Mouse (Mus musculus): ENCODE measurements around the gene Tigar. TPM values are rescaled to one million over a fixed set of nuclear protein-coding genes. Genes with fewer than 3 reads are reported as not detected.

The Tigar gene
- total and polyA plus RNA-seq, 2 experiments = 2.4 to 4.2 TPM

GRCm38 (mm10) chr6:127106189-127106588, 3.2 kb downstream of the Tigar start:
- DNase-seq (ENCODE audit: extremely low read depth, low read depth, low spot score) = no peak
- H3K79me2 ChIP-seq (ENCODE audit: control insufficient read depth, insufficient read depth, low read length) = peaks cover 5% of the 10 kb centered on the region; the same call in 1 of the 2 replicates
- H3K4me1 ChIP-seq (ENCODE audit: control insufficient read depth, insufficient read depth, low read length) = peaks cover 11% of the 10 kb centered on the region; the same call in 1 of the 2 replicates
- H3K36me3 ChIP-seq (ENCODE audit: control insufficient read depth, insufficient read depth, low read length) = peaks cover 7% of the 10 kb centered on the region
- TF ChIP-seq CTCF (IDR thresholded peaks at IDR 0.05; ENCODE audit: low read depth, low read length) = no peak
- no peak for TF ChIP-seq POLR2A (IDR thresholded peaks at IDR 0.05; ENCODE audit: extremely low read depth, insufficient read depth, low read length)
- no peak overlapping the region; the same call in 1 of the 2 replicates for H3K27ac ChIP-seq (replicated peaks; ENCODE audit: insufficient read depth, low read depth, low read length)
- H3K9ac ChIP-seq (ENCODE audit: low read depth, low read length) = no peak overlapping the region
- H3K27me3 ChIP-seq (ENCODE audit: control insufficient read depth, insufficient read depth, low read length) = no peaks in the 10 kb centered on the region
- no peak overlapping the region for H3K4me3 ChIP-seq (ENCODE audit: insufficient read depth, low read depth, low read length)
- 82% methylated on average over 5 of the region's 5 CpGs for WGBS

GRCm38 (mm10) chr6:127105107-127105506, 4.2 kb downstream of the Tigar start:
- Histone ChIP-seq H3K36me3 (ENCODE audit: control insufficient read depth, insufficient read depth, low read length) (peaks cover 15% of the 10 kb centered on the region), H3K4me1 (ENCODE audit: control insufficient read depth, insufficient read depth, low read length) (peaks cover 11% of the 10 kb centered on the region; the same call in 1 of the 2 replicates), H3K27me3 (ENCODE audit: control insufficient read depth, insufficient read depth, low read length) (no peaks in the 10 kb centered on the region), H3K27ac (replicated peaks; ENCODE audit: insufficient read depth, low read depth, low read length) (no peak overlapping the region), H3K4me3 (ENCODE audit: insufficient read depth, low read depth, low read length) (no peak overlapping the region), H3K79me2 (ENCODE audit: control insufficient read depth, insufficient read depth, low read length) (peaks cover 5% of the 10 kb centered on the region; the same call in 1 of the 2 replicates), H3K9ac (ENCODE audit: low read depth, low read length) (no peak overlapping the region)
- TF ChIP-seq POLR2A (IDR thresholded peaks at IDR 0.05; ENCODE audit: extremely low read depth, insufficient read depth, low read length) = no peak
- TF ChIP-seq CTCF (IDR thresholded peaks at IDR 0.05; ENCODE audit: low read depth, low read length) = peak; percentile 59; the same call in 1 of the 2 replicates
- no peak for DNase-seq (ENCODE audit: extremely low read depth, low read depth, low spot score)
- WGBS = 80% methylated on average over 6 of the region's 6 CpGs

- no peak for TF ChIP-seq CTCF (IDR thresholded peaks at IDR 0.05; ENCODE audit: low read depth, low read length)
- no peak for TF ChIP-seq POLR2A (IDR thresholded peaks at IDR 0.05; ENCODE audit: extremely low read depth, insufficient read depth, low read length)
- H3K79me2 ChIP-seq (ENCODE audit: control insufficient read depth, insufficient read depth, low read length) = peaks cover 5% of the 10 kb centered on the region; the same call in 1 of the 2 replicates
- 81% methylated on average over 7 of the region's 7 CpGs for WGBS
- H3K27me3 ChIP-seq (ENCODE audit: control insufficient read depth, insufficient read depth, low read length) = no peaks in the 10 kb centered on the region
- no peak for DNase-seq (ENCODE audit: extremely low read depth, low read depth, low spot score)
- H3K36me3 ChIP-seq (ENCODE audit: control insufficient read depth, insufficient read depth, low read length) = peaks cover 15% of the 10 kb centered on the region
- peaks cover 9% of the 10 kb centered on the region; the same call in 1 of the 2 replicates for H3K4me1 ChIP-seq (ENCODE audit: control insufficient read depth, insufficient read depth, low read length)
- H3K4me3 ChIP-seq (ENCODE audit: insufficient read depth, low read depth, low read length) = no peak overlapping the region
- no peak overlapping the region for H3K9ac ChIP-seq (ENCODE audit: low read depth, low read length)
- no peak overlapping the region for H3K27ac ChIP-seq (replicated peaks; ENCODE audit: insufficient read depth, low read depth, low read length)
Observed at GRCm38 (mm10) chr6:127104396-127105029, 4.8 kb downstream of the Tigar start.

GRCm38 (mm10) chr6:127103506-127104275, 5.7 kb downstream of the Tigar start:
- WGBS = 93% methylated on average over 6 of the region's 6 CpGs

GRCm38 (mm10) chr6:127094565-127094964, 14.8 kb downstream of the Tigar start:
- no peaks in the 10 kb centered on the region for H3K27me3 ChIP-seq (ENCODE audit: control insufficient read depth, insufficient read depth, low read length)
- no peaks in the 10 kb centered on the region for H3K79me2 ChIP-seq (ENCODE audit: control insufficient read depth, insufficient read depth, low read length)
- TF ChIP-seq POLR2A (IDR thresholded peaks at IDR 0.05; ENCODE audit: extremely low read depth, insufficient read depth, low read length) (no peak), CTCF (IDR thresholded peaks at IDR 0.05; ENCODE audit: low read depth, low read length) (peak; percentile 56)
- no peaks in the 10 kb centered on the region for H3K4me1 ChIP-seq (ENCODE audit: control insufficient read depth, insufficient read depth, low read length)
- DNase-seq (ENCODE audit: extremely low read depth, low read depth, low spot score) = no peak
- no peak overlapping the region for H3K9ac ChIP-seq (ENCODE audit: low read depth, low read length)
- H3K36me3 ChIP-seq (ENCODE audit: control insufficient read depth, insufficient read depth, low read length) = peaks cover 23% of the 10 kb centered on the region
- H3K4me3 ChIP-seq (ENCODE audit: insufficient read depth, low read depth, low read length) = no peak overlapping the region
- WGBS = 75% methylated on average over 7 of the region's 7 CpGs
- no peak overlapping the region for H3K27ac ChIP-seq (replicated peaks; ENCODE audit: insufficient read depth, low read depth, low read length)

More at GRCm38 (mm10) chr6:127103506-127104275, 5.7 kb downstream of the Tigar start:
- H3K36me3 ChIP-seq (ENCODE audit: control insufficient read depth, insufficient read depth, low read length) = peaks cover 15% of the 10 kb centered on the region
- DNase-seq (ENCODE audit: extremely low read depth, low read depth, low spot score) = no peak
- no peaks in the 10 kb centered on the region for H3K27me3 ChIP-seq (ENCODE audit: control insufficient read depth, insufficient read depth, low read length)
- no peak overlapping the region for H3K27ac ChIP-seq (replicated peaks; ENCODE audit: insufficient read depth, low read depth, low read length)
- H3K9ac ChIP-seq (ENCODE audit: low read depth, low read length) = no peak overlapping the region
- TF ChIP-seq POLR2A (IDR thresholded peaks at IDR 0.05; ENCODE audit: extremely low read depth, insufficient read depth, low read length) (no peak), CTCF (IDR thresholded peaks at IDR 0.05; ENCODE audit: low read depth, low read length) (no peak)
- peaks cover 5% of the 10 kb centered on the region; the same call in 1 of the 2 replicates for H3K79me2 ChIP-seq (ENCODE audit: control insufficient read depth, insufficient read depth, low read length)
- no peak overlapping the region for H3K4me3 ChIP-seq (ENCODE audit: insufficient read depth, low read depth, low read length)
- peaks cover 9% of the 10 kb centered on the region; the same call in 1 of the 2 replicates for H3K4me1 ChIP-seq (ENCODE audit: control insufficient read depth, insufficient read depth, low read length)

Data from liver, adult 2 months (tissue).